Mouse (Mus musculus): ENCODE data around the gene Add3.

The Add3 gene

GRCm38 (mm10) chr19:53164645-53165044, 24.4 kb downstream of the Add3 start:
- in situ Hi-C loops (cut with MboI, MseI): no loop called here

GRCm38 (mm10) chr19:53165305-53166240, 25.3 kb downstream of the Add3 start:
- in situ Hi-C loops (cut with MboI, MseI): no loop called here

- in situ Hi-C loops (cut with MboI, MseI): no loop called here
These were observed 26.1 kb downstream of the Add3 start for GRCm38 (mm10) chr19:53166367-53166766.

- in situ Hi-C loops (cut with MboI, MseI): no loop called here
These were observed 28.3 kb downstream of the Add3 start for GRCm38 (mm10) chr19:53168576-53168975.

- in situ Hi-C loops (cut with MboI, MseI): no loop called here
These were observed 30.4 kb downstream of the Add3 start for GRCm38 (mm10) chr19:53170651-53171050.

GRCm38 (mm10) chr19:53174034-53174433, 33.8 kb downstream of the Add3 start:
- in situ Hi-C loops (cut with MboI, MseI): no loop called here

GRCm38 (mm10) chr19:53175550-53175949, 35.3 kb downstream of the Add3 start:
- in situ Hi-C loops (cut with MboI, MseI): no loop called here

- in situ Hi-C loops (cut with MboI, MseI): no loop called here
These were observed 36.3 kb downstream of the Add3 start for GRCm38 (mm10) chr19:53176518-53176917.

- in situ Hi-C loops (cut with MboI, MseI): no loop called here
These were observed 38.6 kb downstream of the Add3 start for GRCm38 (mm10) chr19:53178611-53179528.

GRCm38 (mm10) chr19:53180168-53180803, 40.0 kb downstream of the Add3 start:
- in situ Hi-C loops (cut with MboI, MseI): no loop called here

GRCm38 (mm10) chr19:53181003-53181861, 41.0 kb downstream of the Add3 start:
- in situ Hi-C loops (cut with MboI, MseI): no loop called here

- in situ Hi-C loops (cut with MboI, MseI): no loop called here
These were observed 43.4 kb downstream of the Add3 start for GRCm38 (mm10) chr19:53183620-53184019.

GRCm38 (mm10) chr19:53184216-53184615, 44.0 kb downstream of the Add3 start:
- in situ Hi-C loops (cut with MboI, MseI): no loop called here

- in situ Hi-C loops (cut with MboI, MseI): no loop called here
These were observed 44.7 kb downstream of the Add3 start for GRCm38 (mm10) chr19:53184911-53185310.

- in situ Hi-C loops (cut with MboI, MseI): no loop called here
These were observed 45.4 kb downstream of the Add3 start for GRCm38 (mm10) chr19:53185486-53186134.

- in situ Hi-C loops (cut with MboI, MseI): no loop called here
These were observed 46.2 kb downstream of the Add3 start for GRCm38 (mm10) chr19:53186456-53186855.

- in situ Hi-C loops (cut with MboI, MseI): no loop called here
These were observed 47.3 kb downstream of the Add3 start for GRCm38 (mm10) chr19:53187533-53187932.

- in situ Hi-C loops (cut with MboI, MseI): no loop called here
These were observed 47.9 kb downstream of the Add3 start for GRCm38 (mm10) chr19:53188186-53188585.

GRCm38 (mm10) chr19:53188724-53189220, 48.5 kb downstream of the Add3 start:
- in situ Hi-C loops (cut with MboI, MseI): no loop called here

- in situ Hi-C loops (cut with MboI, MseI): no loop called here
These were observed 49.5 kb downstream of the Add3 start for GRCm38 (mm10) chr19:53189736-53190135.

All from T-helper 17 cell (primary cell).